Mouse (Mus musculus) embryonic fibroblast, embryonic 13.5 days (primary cell): Measurements from ENCODE around the gene Racgap1. TPM values are rescaled to one million over a fixed set of nuclear protein-coding genes. Genes with fewer than 3 reads are reported as not detected.

Experiments
- H3K27ac ChIP-seq: 2 replicates; pipeline ENCODE4 v1.5.1; 2012; ENCODE audit warnings: low read length, control low read depth, inconsistent platforms; ENCODE audit not compliant: insufficient read depth
- H3K4me1 ChIP-seq: 2 replicates; pipeline ENCODE4 v1.6.1; 2011; ENCODE audit warnings: low read length; ENCODE audit not compliant: control insufficient read depth, insufficient read depth
- H3K4me3 ChIP-seq: 2 replicates; pipeline ENCODE4 v1.5.1; 2011; ENCODE audit warnings: mild to moderate bottlenecking, control low read depth, low read length; ENCODE audit not compliant: insufficient read depth
- CTCF ChIP-seq: IDR thresholded peaks from 2 replicates; pipeline ENCODE4 v1.5.1; 2011; ENCODE audit warnings: mild to moderate bottlenecking, control low read depth, low read length, moderate library complexity, borderline replicate concordance; ENCODE audit not compliant: insufficient read depth
- POLR2A ChIP-seq: IDR thresholded peaks from 2 replicates; pipeline ENCODE4 v1.6.1; 2011; ENCODE audit warnings: low read depth, mild to moderate bottlenecking, control low read depth, low read length, moderate library complexity
- polyA plus RNA-seq: library from polyadenylated mRNA; stranded (reverse); fragments of >200 nt; gene quantifications from 2 replicates; pipeline ENCODE4 v1.2.4, GENCODE M21; 2011; ENCODE audit warnings: low read depth; ENCODE audit not compliant: missing spikeins, insufficient read length

The Racgap1 gene
- polyA plus RNA-seq, 1 experiment = 72.4 TPM

DNA sequence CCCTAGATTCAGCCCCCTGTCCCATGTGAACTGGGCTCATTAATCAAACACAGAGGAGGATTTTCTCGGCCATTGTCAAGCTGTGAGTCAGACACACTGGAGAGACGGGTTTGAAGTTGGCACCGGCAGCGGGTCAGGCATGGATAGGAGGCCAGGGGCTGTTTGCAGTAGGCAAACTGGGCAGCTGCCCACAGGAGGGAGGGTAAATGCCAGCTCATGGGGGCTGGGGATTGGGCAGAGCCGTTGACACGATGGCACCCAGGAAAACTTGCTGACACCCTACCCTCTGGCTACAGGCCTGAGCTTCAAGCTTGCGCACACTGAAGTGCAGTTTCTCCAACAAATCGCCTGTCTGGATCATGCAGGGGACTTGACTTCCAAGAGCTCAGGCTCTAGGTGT, 59.3 kb downstream of the Racgap1 start:
- TF ChIP-seq CTCF = no peak
- TF ChIP-seq POLR2A = no peak
- H3K4me3 ChIP-seq = no peak overlapping the region
- H3K27ac ChIP-seq = no peak overlapping the region
- H3K4me1 ChIP-seq = peaks cover 6% of the 10 kb centered on the region; the same call in 1 of the 2 replicates

DNA sequence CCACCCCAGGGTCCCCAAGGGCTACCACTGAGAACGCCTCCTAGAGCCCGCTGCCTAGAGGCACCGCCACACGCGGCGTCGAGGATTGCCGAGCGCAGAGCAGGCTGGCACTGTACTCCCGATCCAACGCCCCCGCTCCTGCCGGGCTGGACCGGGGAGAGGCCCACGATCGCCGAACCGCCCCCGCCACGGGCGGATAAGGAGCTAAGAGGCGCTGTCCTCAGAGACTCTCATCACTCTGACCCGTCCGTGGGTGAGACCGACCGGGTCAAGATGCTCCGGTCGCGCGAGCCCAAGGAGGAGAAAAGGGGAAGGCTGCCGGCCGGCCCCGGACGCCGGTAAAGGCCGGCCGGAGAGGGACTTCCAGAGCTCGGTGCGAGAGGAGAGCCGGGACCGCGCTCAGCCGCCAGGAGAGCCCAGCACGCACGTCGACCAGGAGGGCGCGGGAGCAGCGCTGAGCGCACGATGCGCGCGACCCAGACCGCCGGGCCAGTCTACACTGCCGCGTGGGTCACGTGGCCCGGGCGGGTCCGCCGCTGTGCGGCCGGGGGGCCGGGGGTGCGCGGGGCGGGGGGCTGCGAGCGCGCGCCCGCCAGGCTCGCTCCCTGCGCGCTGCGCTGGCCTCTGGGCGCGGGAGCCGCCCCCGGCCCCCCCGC, 60.9 kb downstream of the Racgap1 start, which contains the start of gene Aqp5:
TSS of gene Aqp5 (plus strand) at position 354 of the 656 bp plus-strand sequence.
- Histone ChIP-seq H3K27ac (no peak within 1 kb of the TSS), H3K4me3 (0 out of 2 replicates have a peak within 1 kb of the TSS, but pooled peaks have one; percentile 22), H3K4me1 (peaks cover 9% of the 10 kb centered on the region; the same call in 1 of the 2 replicates)
- TF ChIP-seq POLR2A (no peak), CTCF (no peak)

DNA sequence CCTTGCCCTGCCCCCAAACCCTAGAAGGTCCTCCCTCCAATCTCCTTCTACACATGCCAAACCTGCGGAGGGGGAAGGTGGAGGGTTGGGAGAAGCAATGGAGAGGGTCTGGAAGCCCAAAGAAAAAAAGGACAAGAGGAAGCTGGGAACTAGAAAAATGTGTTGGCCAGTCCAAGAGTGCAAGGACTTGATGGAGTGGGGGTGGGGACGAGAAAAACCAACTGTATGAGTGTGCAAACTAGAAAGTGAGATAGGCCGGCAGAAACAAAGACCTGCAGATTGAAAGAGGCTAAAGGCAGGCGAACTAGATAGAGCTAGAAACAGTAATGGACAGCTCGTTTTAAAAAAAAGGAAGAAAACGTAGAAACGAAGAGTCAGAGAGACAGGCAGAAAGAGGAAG, 61.8 kb downstream of the Racgap1 start:
- H3K4me3 ChIP-seq = no peak overlapping the region

DNA sequence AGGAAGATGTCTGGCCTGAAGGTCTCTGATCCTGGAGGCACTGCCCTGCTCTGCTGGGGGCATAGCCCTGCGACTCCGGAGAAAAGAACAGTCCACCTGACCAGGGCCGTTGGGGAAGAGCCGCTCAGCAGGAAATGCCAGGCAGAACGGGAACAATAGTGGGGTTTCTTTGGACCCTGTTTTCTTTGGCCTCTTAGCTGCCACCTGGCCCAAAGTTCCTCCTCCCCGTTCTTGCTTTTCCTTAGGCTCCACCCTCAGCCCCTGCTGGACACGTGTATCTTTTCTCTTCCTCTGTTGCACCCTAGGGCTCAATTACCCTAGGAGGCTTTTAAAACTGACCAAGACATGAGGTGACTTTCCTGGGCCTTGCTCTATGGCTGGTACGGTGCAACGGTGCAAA, 62.2 kb downstream of the Racgap1 start:
- no peak overlapping the region for H3K27ac ChIP-seq
- no peak for TF ChIP-seq CTCF
- TF ChIP-seq POLR2A = no peak

More for the DNA sequence above, 61.8 kb downstream of the Racgap1 start:
- peaks cover 4% of the 10 kb centered on the region; the same call in 1 of the 2 replicates for H3K4me1 ChIP-seq
- no peak for TF ChIP-seq CTCF
- TF ChIP-seq POLR2A = no peak
- H3K27ac ChIP-seq = no peak overlapping the region

DNA sequence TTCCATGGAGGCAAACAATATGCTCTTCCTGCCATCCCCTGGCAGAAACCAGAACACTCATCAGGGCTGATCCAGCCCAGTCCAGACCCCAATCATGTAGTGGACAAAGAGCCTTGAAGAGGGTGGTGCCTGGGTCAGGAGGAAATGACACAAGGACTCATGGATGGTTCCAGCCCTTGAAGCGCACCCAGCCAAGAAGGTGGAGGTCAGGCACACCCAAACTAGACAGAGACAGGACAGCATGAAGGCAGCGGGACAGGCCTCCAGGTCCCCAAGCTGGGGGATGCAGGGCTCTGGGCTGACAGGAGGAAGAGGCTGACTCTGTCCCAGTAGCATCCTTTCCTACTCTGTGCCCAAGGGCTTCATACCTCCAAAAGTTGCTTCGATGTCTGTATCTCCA, 64.9 kb downstream of the Racgap1 start:
- H3K4me3 ChIP-seq = no peak overlapping the region
- TF ChIP-seq CTCF (no peak), POLR2A (no peak)
- peaks cover 4% of the 10 kb centered on the region; the same call in 1 of the 2 replicates for H3K4me1 ChIP-seq
- H3K27ac ChIP-seq = no peak overlapping the region

More for the DNA sequence above, 62.2 kb downstream of the Racgap1 start:
- no peak overlapping the region for H3K4me3 ChIP-seq
- H3K4me1 ChIP-seq = peaks cover 4% of the 10 kb centered on the region; the same call in 1 of the 2 replicates

DNA sequence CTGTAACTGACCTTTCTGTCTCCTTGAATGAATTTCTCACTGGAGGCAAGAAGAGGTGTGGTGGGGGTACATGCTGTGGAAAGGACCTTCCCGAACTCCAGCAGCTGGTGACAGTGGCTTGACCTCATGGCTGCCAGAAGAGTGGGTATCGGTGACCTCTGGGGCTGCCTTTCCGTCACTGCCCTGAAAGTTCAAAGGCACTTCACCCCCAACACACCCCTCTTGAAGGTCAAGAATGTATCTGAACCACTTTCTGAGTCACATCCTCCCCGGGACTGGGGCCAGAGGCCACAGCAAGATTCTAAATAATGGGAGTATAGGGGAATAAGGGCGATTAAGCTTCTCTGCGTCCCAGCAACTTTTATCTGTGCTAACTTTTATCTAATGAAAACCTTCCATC, 65.7 kb downstream of the Racgap1 start:
- H3K4me3 ChIP-seq = no peak overlapping the region
- TF ChIP-seq CTCF = no peak
- no peak for TF ChIP-seq POLR2A

DNA sequence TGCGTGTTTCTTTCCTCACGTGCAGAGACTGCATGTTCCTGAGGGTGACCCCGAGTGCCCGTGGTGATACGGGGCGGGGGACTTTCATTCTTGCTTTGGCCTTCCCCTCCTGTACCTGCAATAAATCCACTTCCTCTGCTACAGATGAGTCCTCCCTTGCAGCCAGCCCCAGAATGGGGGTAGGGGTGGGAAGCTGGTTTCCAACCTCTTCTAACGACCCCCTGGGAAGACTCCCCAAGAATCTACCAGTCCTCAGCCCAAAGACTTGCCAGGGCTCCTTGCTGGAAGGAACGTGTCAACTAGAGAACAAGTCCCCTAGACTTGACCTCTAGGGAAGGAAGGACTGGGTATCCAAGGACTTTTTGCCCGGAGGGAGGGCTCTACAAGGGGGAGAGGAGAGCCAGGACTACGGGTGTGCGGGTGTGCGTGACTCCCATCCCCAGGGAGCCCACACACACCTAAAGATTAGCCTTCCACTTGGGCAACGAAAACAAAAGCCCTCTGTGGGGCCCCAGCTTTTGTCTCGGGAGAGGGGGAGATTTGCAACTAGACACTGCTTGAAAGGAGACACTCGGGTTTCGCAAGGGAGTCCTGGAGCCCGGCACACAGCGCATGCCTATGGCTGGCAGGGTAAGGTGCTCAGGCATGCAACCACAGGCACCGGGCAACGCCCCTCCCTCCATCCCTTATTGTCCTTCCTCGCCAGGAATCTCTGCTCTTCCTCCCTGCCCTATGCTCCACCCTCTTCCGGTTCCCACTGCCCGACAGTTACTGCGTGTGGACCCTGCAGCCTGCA, 66.9 kb downstream of the Racgap1 start:
- Histone ChIP-seq H3K4me1 (peaks cover 4% of the 10 kb centered on the region; the same call in 1 of the 2 replicates), H3K27ac (no peak overlapping the region), H3K4me3 (no peak overlapping the region)
- TF ChIP-seq POLR2A = no peak
- TF ChIP-seq CTCF = no peak

More for the DNA sequence above, 65.7 kb downstream of the Racgap1 start:
- Histone ChIP-seq H3K27ac (no peak overlapping the region), H3K4me1 (peaks cover 4% of the 10 kb centered on the region; the same call in 1 of the 2 replicates)

DNA sequence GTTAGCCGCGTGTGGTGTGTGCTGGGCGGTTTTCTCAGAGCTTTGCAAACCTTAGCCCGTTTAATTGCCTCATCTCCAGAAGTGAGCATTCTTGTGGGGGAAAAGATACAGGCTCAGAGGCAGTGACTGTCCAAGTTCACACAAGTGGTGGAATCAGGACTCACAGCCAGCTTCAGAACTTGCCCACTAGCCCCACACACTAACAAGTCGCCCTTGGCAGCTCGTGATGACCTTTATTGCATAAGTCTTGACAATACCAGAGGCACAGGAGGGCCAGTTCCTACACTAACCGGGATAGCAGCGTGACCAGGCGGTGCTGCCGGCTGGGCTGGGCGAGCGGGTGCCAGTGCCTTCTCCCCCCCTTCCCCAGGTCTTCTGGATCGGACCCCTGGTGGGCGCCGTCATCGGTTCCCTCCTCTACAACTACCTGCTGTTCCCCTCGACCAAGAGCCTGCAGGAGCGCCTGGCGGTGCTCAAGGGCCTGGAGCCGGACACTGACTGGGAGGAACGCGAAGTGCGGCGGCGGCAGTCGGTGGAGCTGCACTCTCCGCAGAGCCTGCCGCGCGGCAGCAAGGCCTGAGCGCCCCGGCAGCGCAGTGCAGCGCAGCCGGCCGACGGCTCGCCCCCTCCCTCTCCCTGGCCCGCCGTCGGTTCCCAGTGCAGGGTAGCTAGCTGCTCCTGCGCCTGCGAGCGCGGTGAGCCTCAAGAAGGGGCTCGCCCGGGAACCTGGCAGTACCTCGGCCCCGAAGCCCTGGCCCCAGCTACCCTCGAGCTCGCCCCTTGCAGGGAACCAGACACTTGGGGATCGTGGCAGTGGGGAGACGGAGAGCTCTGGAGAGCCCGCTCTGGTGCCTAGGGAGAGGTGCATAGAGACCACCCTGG, 67.8 kb downstream of the Racgap1 start:
- Histone ChIP-seq H3K27ac (no peak overlapping the region), H3K4me3 (no peak overlapping the region), H3K4me1 (peaks cover 4% of the 10 kb centered on the region; the same call in 1 of the 2 replicates)
- TF ChIP-seq CTCF = no peak
- TF ChIP-seq POLR2A = no peak
